Mouse (Mus musculus) right cerebral cortex, postnatal 36 days (tissue): ENCODE measurements around the gene Enc1.
"Not testable (repeated sequence)": the region's sequence is repeated elsewhere in the genome, so short reads cannot be mapped to it uniquely, and the experiment has no call there.

ENCODE experiments used
- DNase-seq, 2 experiments: peaks; one replicate each; pipeline ENCODE4 v3.0.0; 2022; ENCODE audit warnings: low spot score in 2 of 2, mixed read lengths in 1 of 2

Enc1 gene

DNA sequence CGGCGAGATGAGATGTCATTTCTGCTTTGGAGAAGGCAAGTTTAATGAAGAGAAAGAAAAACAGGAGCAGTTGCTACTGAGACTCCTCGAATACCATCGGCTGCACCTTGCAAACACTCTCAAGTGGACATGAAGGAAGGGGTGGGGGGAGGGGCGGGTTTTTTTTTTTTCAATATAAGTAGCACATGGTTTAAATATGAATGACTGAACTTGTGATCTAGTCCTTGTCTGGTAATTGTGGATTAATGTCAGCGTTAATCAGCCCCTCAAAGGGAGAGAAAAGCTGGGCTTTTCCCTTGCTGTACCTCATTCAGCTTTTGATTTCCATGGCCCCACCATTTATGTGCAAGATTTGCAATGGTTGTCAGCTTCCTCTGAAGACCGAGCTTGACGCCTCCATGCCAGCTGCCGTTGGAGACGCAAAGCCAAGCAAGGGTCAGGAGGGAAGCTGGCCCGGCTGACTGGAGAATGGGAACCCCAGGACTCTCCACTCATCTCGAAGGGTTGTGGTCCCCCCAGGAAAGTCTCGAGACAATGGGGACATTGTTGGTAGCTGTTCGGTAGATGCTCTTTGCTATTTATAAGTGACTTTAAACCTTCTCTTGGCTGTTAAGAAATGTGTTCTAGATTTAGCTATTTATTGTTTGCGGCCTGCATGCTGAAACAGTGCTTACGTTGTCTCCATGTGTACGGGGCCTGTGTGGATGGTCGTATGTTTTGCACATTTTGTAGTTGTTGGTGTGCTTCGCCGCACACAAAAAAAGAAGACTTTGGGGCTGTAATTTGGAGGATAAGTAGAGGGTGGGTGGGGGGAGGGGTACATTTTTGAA lies 9.9 kb downstream of the Enc1 start:
- DNase-seq: no peak

DNA sequence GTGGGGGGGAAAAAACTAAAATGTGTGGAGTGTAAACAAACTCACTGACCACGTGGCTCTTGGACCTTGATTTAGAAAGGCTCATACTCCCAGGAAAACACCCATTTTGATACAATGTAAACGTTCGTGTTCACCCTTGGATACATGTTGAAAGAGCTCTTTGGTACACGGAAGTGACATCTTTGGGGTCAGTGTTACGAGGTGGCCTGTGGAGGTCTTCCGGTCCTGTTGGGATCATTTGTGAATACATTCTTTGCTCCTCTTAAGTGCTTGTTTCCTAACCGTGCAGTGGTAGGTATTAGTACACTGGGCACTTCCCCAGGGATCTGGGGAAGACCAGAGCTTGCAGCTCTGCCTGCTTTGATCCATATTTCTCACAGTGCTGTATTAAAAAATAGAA lies 10.8 kb downstream of the Enc1 start:
- no peak for DNase-seq

DNA sequence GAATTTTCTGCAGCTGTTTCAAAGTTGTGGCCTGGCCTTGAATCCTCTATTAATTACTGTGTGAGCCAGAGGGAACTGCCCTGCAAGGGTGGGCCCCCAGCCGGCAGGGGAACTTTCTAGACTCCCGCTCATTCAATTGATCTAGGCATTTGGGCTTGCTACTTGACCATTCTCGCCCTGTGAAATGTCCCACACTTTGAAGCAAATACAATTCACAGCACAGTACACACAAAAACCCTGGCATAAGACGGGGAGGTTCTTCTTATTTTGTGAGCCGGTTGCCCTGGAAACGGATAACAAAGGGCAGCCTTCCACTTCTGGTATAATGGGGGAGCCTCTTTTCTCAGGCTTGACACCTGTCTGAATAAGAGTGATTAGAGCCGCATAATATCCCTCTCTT lies 11.6 kb downstream of the Enc1 start:
- no peak for DNase-seq

DNA sequence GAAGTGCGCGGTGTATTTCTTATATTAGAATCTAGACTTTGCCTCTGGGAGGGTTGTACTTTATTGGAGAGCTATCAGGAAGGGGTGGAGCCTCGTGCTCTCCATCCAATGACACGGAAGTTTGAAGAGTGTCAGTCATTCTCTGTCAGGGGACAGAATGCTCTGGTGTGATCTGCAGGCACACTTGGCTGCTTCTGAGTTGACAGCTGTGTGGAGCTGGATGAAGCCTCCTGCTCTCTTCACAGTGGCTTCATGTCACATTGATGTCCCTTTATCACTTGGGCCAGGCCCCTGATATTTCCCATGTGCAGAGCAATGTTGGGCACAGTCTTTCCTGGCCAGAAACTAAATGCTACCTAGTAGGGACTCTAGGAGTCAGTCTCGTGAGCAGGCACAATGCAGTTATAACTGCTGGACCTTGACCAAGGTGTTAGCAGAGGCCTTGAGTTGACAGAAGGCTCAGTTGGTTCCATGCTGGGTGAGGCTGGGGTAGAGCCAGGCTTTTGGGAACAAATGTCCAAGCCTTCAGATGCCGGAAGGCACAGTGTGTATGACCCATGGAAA lies 12.6 kb downstream of the Enc1 start:
- DNase-seq: no peak

DNA sequence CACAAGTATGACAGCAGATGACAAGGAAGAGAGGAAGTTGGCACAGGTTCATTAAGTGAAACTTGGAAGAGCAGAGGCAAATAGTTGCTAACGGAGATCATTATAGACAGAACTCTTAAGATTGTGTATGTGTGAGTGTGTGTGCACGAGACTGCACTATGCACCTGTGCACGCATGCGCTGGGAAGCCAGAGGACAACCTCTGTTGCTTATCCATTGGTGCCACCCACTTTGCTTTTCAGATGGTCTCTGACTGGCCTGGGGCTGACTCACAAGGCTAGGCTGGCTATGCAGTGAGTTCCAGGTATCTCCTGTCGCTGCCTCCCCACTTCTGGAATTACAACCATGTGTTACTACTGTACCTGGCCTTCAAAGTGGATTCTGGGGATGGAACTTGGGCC lies 13.1 kb downstream of the Enc1 start:
- DNase-seq: no peak

DNA sequence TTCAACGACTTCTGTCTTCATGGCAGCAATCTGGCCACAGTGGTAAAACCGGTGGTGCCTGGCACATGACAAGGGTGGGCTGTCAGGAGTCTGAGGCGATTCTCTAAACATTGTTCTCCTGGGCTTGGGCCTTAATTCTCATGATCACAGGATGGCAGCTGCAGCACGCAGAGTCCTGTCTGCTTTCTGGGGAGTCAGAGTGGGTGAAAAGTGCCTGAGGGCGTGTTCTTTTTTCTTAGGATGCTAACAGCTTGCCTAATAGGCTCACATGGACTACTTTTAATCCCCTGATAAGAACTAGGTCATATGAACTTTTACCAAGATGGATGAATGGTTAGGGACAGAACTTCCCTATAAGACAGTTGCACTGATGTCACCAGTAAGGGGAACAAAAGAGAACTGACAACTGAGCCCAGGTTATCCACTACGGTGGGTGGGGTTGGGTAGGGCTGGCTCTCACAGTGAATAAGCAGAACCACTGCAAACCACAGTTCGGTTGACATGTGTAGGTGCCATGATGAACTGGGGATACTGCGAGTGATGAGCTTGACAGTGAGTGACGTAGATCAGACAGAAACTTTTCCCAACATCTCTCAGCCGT lies 13.8 kb downstream of the Enc1 start:
- no peak for DNase-seq

DNA sequence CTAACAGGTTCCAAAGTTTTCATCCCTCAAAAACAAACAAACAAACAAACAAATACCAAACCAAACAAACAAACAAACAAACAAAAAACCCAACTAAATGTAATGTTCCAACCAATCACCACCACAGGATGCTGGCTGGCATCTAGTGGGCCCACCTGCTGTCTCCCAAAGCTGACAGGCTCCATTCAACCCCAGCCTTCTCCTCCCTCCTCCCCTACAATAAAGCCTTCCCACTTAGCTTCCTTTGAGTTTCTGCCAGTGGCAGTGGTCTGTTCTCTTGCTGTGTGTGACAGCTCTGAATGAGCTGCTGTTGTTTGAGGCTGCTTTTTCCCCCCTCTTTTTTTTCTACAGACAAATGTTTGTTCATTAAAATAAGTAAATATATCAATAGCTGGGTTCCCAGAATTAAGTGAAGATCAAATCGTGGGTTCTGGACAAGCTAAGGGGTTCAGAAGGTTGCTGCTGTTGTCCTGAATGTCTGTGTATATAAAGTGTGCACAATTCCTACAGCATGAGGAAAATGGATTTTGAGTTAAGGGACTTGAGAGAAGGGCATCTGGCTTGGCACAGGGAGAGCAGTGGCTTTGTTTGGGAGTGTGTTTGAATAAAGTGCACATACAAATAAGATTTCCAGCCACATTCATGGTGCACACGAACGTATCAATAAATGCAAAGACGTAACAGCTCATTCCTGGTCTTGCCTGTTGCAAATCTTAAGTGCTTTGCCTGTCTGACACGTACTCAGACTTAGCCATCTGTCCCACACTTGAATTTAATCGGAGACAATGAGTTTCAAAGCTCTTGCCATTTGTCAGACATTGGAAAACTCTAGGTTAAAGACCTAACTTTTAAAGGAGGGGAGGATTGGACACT lies 15.3 kb downstream of the Enc1 start:
- DNase-seq: no peak

DNA sequence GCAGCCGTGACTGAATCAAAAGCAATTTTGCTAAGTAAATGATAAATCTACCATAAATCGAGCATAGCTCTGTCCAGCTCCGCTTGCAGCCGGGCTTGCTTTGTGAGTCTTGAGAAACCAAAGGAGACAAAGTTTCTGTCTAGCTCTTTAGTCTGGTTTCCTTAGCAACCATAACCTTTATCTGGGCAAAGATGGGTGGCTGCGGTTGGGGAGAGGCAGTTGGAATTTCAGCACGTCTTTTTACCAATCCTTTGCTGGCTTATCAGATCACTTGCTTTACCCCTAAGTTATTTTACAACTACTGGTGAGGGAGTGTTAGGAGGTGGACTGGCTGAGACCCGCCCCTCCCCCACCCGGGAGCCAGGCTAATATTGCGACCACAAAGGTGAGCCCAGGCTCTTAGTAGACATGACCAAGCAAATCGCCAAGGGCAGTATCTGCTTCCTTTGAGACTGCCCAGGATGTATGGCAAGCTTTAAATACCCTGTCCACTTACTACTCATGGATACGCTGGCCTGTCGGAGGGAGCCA lies 16.0 kb downstream of the Enc1 start:
- no peak for DNase-seq

DNA sequence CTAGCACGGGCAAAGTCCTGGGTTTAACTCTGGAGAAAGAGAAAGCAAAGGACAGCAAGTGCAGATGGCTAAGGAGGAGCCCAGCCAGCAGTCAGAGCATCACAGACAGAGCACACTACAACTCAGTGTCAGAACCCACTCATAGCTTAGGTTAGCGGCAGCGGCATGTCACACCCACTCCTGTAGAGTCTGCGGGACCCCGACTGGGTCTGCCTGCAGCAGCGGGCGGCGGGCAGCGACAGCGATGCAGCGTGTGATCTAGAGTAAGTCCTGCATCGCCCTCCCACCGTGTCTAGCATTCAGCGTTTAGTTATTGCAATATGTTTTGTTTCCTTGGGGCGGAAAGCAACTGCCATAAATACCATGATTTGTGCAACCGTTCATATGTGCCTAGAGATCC lies 18.4 kb downstream of the Enc1 start:
- no peak for DNase-seq

DNA sequence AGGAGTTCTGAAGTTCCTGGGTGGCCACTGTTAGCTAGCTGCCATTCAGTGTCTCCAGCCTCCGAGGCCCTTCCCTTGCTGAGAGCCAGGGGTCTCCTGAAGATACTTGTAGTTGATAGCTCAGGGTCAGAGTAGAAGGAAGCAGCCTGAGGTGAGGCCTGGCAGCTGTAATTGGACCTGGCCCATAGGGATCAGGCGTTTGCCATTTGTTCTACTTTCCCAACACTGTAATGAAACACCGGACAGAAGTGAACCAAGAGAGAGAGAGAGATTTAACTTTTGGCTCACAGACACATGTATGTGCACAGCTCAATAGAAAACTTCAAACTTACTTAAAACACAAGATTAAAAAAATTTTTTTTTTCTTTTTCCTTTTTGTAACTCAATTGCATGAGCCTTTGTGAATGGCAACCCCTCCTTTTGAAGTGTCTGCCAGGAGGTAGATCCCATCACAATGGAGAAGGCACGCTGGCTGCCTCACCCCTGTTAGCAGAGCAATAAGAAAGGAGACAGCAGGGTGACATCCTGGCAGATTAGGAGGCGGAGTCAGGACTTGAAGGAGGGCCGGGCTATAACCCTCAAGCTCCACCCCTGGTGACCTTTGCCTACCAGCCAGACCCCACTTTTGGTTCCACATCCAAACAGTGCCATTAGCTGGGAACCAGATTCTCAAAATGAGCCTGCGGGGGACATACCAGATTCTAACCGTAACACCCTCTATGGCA lies 19.7 kb downstream of the Enc1 start:
- DNase-seq: no peak

DNA sequence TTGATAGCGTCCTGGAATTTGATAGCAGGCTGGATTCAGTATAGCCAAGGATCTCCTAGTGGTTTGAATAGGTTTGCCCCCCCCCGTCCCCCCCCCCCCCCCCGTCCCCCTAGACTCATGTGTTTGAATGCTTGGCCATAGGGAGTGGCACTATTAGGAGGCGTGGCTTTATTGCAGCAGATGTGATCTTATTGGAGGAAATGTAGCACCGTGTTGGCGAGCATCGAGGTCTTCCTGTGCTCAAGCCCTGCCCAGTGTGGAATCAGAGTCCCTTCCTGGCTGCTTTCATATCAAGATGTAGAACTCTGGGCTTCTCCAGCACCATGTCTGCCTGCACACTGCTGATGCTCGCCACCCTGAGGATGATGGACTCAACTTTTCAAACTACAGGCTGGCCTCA lies 20.6 kb downstream of the Enc1 start:
- no peak for DNase-seq

DNA sequence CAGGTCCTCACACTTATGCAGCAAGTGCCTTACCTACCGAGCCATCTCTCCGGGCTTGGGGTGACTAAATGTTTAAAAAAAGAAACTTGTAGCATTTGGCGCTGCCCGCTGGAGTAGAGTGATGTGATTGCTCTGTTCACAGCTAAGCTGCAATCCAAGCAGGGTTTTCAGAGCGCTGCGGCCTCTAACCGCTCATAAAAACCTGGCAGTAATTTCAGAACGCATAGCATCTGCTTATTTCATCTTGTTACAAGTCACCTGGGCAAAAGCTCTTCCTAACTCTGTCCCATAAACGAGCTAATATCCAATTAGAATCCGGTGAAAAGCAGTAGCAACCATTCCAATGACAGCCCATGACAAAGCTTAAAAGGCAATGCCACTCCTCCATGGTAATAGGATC lies 21.8 kb downstream of the Enc1 start:
- no peak for DNase-seq

DNA sequence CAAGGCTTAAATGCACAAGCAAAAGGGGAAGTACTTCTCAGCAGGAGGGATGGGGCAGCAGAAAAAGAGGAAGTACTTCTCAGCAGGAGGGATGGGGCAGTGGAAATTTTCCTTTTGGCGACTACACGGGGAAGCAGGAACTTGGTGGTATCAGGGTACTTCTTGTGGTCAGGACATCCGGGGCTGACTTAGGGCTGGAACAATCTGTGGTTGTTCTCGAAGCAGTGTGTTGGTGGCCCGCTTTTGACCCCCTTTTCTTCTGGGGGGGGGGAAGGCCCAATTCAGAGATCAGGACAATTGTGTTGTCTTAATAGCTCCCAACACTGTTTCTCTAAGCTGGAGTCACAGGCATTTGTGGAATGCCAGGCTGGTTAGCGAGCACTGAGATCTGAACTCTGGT lies 24.6 kb downstream of the Enc1 start:
- not testable (repeated sequence) for DNase-seq

DNA sequence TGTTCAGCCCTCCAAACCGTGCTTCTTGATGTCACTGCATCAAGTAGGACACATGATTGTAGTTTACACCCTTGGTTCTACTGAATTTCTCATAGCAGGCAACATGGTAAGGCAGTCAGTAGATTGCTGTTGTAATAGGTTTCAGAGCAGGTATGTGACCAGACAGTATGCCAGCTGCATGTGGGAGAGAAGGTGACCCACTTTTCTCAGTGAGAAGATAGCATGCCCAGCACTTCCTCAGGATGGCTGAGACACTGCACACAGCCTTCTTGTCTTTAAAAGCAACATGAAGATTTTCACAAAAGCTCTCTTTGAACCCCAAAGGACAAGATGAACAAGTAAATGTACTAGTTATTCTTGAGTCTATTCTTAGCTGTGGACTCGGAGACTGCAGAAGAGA lies 29.8 kb downstream of the Enc1 start:
- DNase-seq: no peak

DNA sequence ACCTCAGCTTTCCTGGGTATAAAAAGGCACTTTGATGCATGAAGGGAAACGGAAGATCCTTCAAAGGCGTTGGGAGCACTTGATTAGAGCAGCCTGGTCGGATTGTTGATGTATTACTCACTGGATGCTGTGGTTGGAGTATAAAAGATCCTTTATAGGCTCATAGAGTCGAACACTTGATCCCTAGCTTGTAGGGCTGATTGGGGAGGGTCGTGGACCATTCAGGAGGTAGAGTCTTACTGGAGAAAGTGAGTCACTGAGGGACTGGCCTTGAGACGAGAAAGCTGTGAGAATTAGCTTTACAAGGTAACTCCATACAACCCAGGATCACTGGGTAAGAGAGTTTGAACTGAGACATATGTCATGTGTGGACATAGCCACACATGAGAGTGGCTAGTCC lies 30.7 kb downstream of the Enc1 start:
- DNase-seq: no peak

DNA sequence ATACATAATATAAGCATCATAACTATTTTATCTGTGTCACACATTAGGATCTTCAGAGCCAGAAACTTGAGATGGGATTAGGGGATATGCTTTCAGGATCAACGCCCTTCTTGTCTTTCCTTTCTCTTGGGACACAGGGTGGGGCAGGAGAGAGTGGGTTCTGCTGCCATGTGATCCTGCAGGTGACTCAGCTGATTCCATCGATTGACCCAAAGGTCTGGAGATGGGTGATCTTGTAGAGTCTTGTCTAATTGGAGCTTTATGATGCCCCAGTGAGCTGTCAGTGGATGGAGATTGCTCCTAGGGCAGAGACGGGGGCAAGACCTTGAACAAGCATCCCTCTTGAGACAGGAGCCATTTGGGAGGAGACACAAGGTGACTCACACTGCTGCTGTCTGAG lies 33.9 kb downstream of the Enc1 start:
- DNase-seq: no peak

DNA sequence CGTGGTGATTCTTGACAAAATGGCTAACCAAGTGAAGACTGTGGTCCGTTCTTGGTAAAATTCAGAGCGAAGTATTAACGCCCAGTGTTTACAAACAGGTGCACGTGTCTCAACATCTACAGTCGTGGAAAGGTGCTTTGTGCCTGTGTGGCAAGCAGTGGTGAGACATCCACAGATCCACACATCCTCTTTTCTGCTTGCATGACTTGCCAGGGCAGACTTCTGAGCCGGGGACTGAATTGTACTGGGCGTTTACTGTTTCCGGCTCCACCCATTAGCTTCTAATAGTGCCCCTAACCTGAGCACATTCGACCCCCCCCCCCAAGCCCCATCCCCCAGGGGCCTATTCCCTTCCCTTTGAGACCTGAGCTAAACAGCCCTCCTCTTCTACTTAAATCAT lies 34.6 kb downstream of the Enc1 start:
- no peak for DNase-seq

DNA sequence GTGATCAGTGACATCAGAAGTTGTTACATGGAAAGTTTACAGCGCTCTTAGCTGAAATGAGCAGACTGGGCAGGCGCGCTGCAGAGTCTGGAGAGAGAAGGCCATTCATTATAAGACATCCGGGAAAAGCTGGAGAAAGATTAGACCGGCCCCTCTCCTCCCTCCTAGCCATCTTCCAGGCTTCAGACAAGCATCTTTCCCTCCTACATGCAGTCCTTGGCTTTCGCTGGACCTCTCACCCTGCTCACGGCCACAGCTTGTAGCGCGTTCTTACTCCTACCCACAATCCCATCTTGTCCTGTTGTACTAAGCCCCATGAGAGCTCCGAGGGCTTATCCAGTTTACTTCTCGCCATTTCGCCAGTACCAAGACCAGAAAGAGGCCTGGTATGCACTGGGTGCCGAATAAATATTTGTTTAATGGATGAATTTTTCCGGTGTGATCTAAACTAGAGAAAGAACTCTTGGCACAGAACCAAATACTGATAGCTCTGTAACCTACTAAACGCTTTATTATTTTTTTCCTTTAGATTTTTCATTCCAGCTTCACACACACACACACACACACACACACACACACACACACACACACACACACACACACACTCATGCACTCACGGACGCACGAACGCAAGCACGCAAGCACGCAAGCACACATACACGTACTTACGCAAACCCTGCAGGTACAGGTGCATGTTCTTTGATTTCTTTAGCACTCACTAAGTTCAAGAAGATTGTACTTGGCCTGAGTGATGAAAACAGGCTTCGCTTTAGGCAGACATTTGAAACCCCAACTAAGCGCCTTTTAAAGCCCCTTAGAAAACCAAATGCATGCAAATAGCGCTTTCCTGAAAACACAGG lies 41.4 kb downstream of the Enc1 start:
- no peak for DNase-seq

DNA sequence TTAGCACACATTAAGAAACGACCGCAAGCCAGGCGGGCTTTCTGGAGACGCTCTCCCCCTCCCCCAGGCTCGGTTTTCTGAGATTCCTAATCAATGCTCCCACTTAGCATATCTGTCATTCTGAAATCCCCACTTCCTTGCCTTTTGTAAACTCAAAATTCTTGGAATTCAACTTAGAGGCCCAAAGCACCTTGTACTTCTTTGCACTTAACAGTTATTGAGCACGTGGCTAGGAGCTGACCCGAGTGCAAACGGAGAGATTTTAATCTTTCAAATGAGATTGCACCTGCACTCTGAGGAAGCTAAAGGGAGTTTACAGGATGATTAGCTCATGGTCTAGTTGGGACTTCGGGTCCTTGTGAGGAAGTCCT lies 42.0 kb downstream of the Enc1 start:
- DNase-seq: no peak

DNA sequence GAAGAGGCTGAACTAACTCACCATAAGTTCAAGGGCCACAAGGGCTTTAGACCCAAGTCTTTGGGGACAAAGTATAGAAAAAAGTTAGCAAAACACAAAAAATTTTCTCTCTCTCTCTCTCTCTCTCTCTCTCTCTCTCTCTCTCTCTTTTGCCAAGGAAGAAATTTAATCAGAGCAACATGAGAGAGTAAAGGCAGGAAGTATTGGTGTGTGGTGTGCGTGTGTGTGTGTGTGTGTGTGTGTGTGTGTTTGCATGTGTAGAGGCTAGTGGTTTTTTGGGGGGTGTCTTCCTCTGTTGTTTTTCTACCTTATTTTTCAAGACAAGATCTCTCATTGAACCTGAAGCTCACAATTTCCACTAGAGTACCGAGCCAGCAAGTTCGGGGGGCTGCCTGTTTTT lies 46.1 kb downstream of the Enc1 start:
- no peak for DNase-seq

DNA sequence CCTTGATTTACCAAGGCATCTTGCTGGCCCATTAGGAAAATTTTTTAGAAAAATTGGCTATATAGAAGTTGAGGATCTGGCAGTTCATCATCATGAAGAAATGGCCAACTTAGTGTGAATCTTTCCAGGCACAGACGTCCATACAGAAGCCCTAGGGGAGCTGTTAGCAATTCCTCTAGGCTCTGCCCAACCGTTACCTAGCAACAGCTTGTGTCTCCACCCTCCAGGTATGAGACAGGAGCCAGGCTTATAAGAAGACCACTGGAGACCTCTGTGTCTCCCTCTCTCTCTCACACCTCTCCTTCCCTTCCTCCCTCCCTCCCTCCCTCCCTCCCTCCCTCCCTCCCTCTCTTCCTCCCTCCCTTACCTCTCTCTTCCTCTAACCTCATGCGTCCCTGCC lies 49.8 kb downstream of the Enc1 start:
- no peak for DNase-seq
